In genomic region chr14:101774631-101775030, GRCm38 (mm10) we compare ENCODE assay signal across 9 mouse cellular contexts. TPM values are rescaled to one million over a fixed set of nuclear protein-coding genes. Genes with fewer than 3 reads are reported as not detected.
A peak's percentile ranks its signal among the peaks of the same experiment; 100 is the strongest.
DNase-seq lines count a peak whose midpoint lies in the region; ATAC-seq and TF ChIP-seq lines count a peak whose summit lies in the region.
"Had no signal": no experiment of that assay in that cellular context is flagged by ENCODE, and none has a peak within 500 bp of the region (broad histone marks: within the 10 kb centered on the region; RNA-seq: fewer than 3 reads in every experiment).

No protein-coding gene starts in this region.

- no peak for ATAC-seq in forebrain, embryonic 14.5 days

- H3K27ac ChIP-seq in kidney, adult 2 months (ENCODE audit: insufficient read depth, low read depth, low read length): no peak overlapping the region
- no peak overlapping the region for H3K27ac ChIP-seq in forebrain, embryonic 14.5 days (ENCODE audit: low read depth, low read length)
- H3K27ac ChIP-seq: limb, embryonic 15.5 days had no signal

- WGBS in kidney, adult 2 months: 51% methylated on average over 4 of the region's 4 CpGs
- WGBS in forebrain, embryonic 14.5 days: 62% methylated on average over 4 of the region's 4 CpGs

- H3K9me3 ChIP-seq in forebrain, embryonic 14.5 days (replicated peaks; ENCODE audit: control insufficient read depth, low read length): no peaks in the 10 kb centered on the region
- H3K9me3 ChIP-seq: limb, embryonic 15.5 days had no signal

- H3K4me2 ChIP-seq in forebrain, embryonic 14.5 days (ENCODE audit: low read length): no peak overlapping the region
- H3K4me2 ChIP-seq: limb, embryonic 15.5 days had no signal

- H3K36me3 ChIP-seq in kidney, adult 2 months (ENCODE audit: control insufficient read depth, insufficient read depth, low read length): no peaks in the 10 kb centered on the region
- no peaks in the 10 kb centered on the region for H3K36me3 ChIP-seq in forebrain, embryonic 14.5 days (ENCODE audit: control insufficient read depth, insufficient read depth, low read length)
- H3K36me3 ChIP-seq: limb, embryonic 15.5 days had no signal

- H3K4me3 ChIP-seq in kidney, adult 2 months (ENCODE audit: insufficient read depth, low read depth, low read length): no peak overlapping the region
- H3K4me3 ChIP-seq in forebrain, embryonic 14.5 days (ENCODE audit: low read depth, low read length): no peak overlapping the region
- H3K4me3 ChIP-seq: erythroblast, embryonic 14.5 days; limb, embryonic 15.5 days had no signal

- H3K9ac ChIP-seq in forebrain, embryonic 14.5 days (ENCODE audit: low read length): no peak overlapping the region
- H3K9ac ChIP-seq: limb, embryonic 15.5 days had no signal

- H3K27me3 ChIP-seq in kidney, adult 2 months (replicated peaks; ENCODE audit: control insufficient read depth, insufficient read depth, low read length): no peaks in the 10 kb centered on the region
- H3K27me3 ChIP-seq in forebrain, embryonic 14.5 days (replicated peaks; ENCODE audit: control insufficient read depth, insufficient read depth, low read length): no peaks in the 10 kb centered on the region
- H3K27me3 ChIP-seq: limb, embryonic 15.5 days had no signal

- no peak for TF ChIP-seq POLR2A in kidney, adult 2 months (IDR thresholded peaks at IDR 0.05; ENCODE audit: low read depth, low read length)

- TF ChIP-seq CTCF in kidney, adult 2 months (conservative IDR thresholded peaks at IDR 0.05; ENCODE audit: insufficient read depth, insufficient read length, low read depth, low read length): peak; percentile 58

- DNase-seq in kidney, adult 2 months: peak; percentile 55
- DNase-seq in kidney, adult 11 months: no peak
- peak; percentile 63 for DNase-seq in 3T3-L1 (ENCODE audit: low read depth, low spot score)
- DNase-seq in B cell, adult 2 months: peak; percentile 44 to 50
- peak; percentile 10 for DNase-seq in embryo, embryonic 9.5 days (ENCODE audit: extremely low spot score)
- DNase-seq in mesoderm, embryonic 11.5 days (ENCODE audit: low read depth, low spot score): peak; percentile 34
- no peak for DNase-seq in forebrain, embryonic 14.5 days (ENCODE audit: low spot score)

- H3K4me1 ChIP-seq in kidney, adult 2 months (ENCODE audit: control insufficient read depth, insufficient read depth, low read length): peaks cover 16% of the 10 kb centered on the region; the same call in 1 of the 2 replicates
- no peaks in the 10 kb centered on the region for H3K4me1 ChIP-seq in forebrain, embryonic 14.5 days (ENCODE audit: control insufficient read depth, insufficient read depth, low read length)
- H3K4me1 ChIP-seq: limb, embryonic 15.5 days had no signal

RNA-seq across cellular contexts. Expression of gene Lmo7, which starts 44.9 kb away (rescaled TPM):
- 40.0 and 53.1 TPM in 2 replicates for polyA plus RNA-seq in kidney, adult 2 months (2012; rRNA removed)
- polyA plus RNA-seq in forebrain, embryonic 14.5 days (2014; fragmentation: Nextera tagmentation; extraction: Ambion mirVana): 4.4 and 9.6 TPM in 2 replicates

RNA-seq across cellular contexts. Expression of gene Gm9922, which starts 45.0 kb away (rescaled TPM):
- polyA plus RNA-seq in kidney, adult 2 months (2012; rRNA removed): 10.2 and 13.3 TPM in 2 replicates
- polyA plus RNA-seq in forebrain, embryonic 14.5 days (2014; fragmentation: Nextera tagmentation; extraction: Ambion mirVana): 0.59 TPM in 1 of 2 replicates, not detected in the other
- polyA plus RNA-seq: erythroblast, embryonic 14.5 days had no signal

Comparison
In these comparisons a context has a peak if more than half of its experiments do, and no peak if none do; other contexts are left out.
1. DNase-seq: peak in kidney, adult 2 months (single experiment), 3T3-L1 (single experiment), B cell, adult 2 months (2 of 2), embryo, embryonic 9.5 days (single experiment) and mesoderm, embryonic 11.5 days (single experiment); none in kidney, adult 11 months (single experiment) and forebrain, embryonic 14.5 days (single experiment).